Mouse (Mus musculus) ES-E14 (cell line): ENCODE results near the gene Cd2bp2.
"Not testable (repeated sequence)": the region's sequence is repeated elsewhere in the genome, so short reads cannot be mapped to it uniquely, and the experiment has no call there.

Source experiments
- CHD2 ChIP-seq: IDR thresholded peaks from 2 replicates; pipeline ENCODE4 v1.6.1; 2014; ENCODE audit warnings: mild to moderate bottlenecking, low read depth, low read length, inconsistent platforms
- HCFC1 ChIP-seq: IDR thresholded peaks from 2 replicates; pipeline ENCODE4 v1.6.1; 2012; ENCODE audit warnings: low read length, inconsistent platforms, borderline replicate concordance; ENCODE audit not compliant: insufficient read depth
- MAFK ChIP-seq: IDR thresholded peaks from 2 replicates; pipeline ENCODE4 v1.6.1; 2014; ENCODE audit warnings: mild to moderate bottlenecking, low read depth, low read length, inconsistent platforms; ENCODE audit not compliant: insufficient read depth
- ZC3H11A ChIP-seq: IDR thresholded peaks from 2 replicates; pipeline ENCODE4 v1.6.1; 2012; ENCODE audit warnings: low read depth, mild to moderate bottlenecking, inconsistent platforms, low read length, borderline replicate concordance

DNA sequence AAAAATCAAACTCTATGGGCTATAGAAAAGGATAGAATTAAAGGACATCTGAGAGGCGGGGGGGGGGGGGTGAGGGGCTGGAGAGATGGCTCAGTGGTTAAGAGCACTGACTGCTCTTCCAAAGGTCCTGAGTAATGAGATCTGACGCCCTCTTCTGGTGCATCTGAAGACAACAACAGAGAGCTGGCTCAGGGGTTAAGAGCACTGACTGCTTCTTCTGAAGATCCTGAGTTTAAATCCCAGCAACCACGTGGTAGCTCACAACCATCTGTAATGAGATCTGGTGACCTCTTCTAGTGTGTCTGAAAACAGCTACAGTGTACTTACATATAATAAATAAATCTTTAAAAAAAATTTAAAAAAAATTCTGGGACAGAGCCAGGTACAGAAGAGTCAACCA is 14.1 kb downstream of the Cd2bp2 start:
- TF ChIP-seq ZC3H11A, MAFK, HCFC1, CHD2: not testable (repeated sequence)
